Mouse (Mus musculus) left cerebral cortex, adult 2 months (tissue): ENCODE data around the gene Rad54l2. TPM values are rescaled to one million over a fixed set of nuclear protein-coding genes. Genes with fewer than 3 reads are reported as not detected.
A peak's percentile ranks its signal among the peaks of the same experiment; 100 is the strongest.

Experiments used
- DNase-seq, 2 experiments: peaks; one replicate each; pipeline ENCODE4 v3.0.0; 2021 to 2022; ENCODE audit warnings: low spot score in 2 of 2, mixed read lengths in 1 of 2; ENCODE audit errors: extremely low spot score in 1 of 2
- H3K27ac ChIP-seq: fragments of 200-600 bp; 2 replicates; pipeline ENCODE4 v1.8.1; 2022
- H3K4me3 ChIP-seq: fragments of 200-600 bp; 2 replicates; pipeline ENCODE4 v1.8.1; 2022
- CTCF ChIP-seq: fragments of 200-600 bp; IDR thresholded peaks from 2 replicates; pipeline ENCODE4 v1.8.1; 2022; ENCODE audit warnings: antibody characterized with exemption, mild to moderate bottlenecking, moderate library complexity
- intact Hi-C: fragments of 180-260 bp; cut with DNase I; formaldehyde crosslinking; loops from one replicate; pipeline ENCODE4 v1.15.1; 2025
- total RNA-seq, 2 experiments: library from RNA; stranded (reverse); gene quantifications; 2 replicates each; pipeline ENCODE4 v1.2.3; 2021

Gene Rad54l2
- total RNA-seq, 2 experiments from 2014 or later, result 17.6 to 18.0 TPM

GRCm38 (mm10) chr9:106686983-106687650, 101.9 kb downstream of the Rad54l2 start:
- peak; percentile 89 for TF ChIP-seq CTCF
- Histone ChIP-seq H3K4me3 (no peak overlapping the region), H3K27ac (no peak overlapping the region)
- DNase-seq, result peak; percentile 64 to 65
- intact Hi-C loops, result loop anchor here (1.0 to 10.0 kb wide), 4 partner anchors 102 to 608 kb away; partner anchors contain the start of genes Cish, Dcaf1, Rad54l2 and Rbm15b

GRCm38 (mm10) chr9:106685249-106686101, 103.5 kb downstream of the Rad54l2 start, which contains the start of gene Tex264:
Gene Tex264 (minus strand): TSS chr9:106685927.
- TF ChIP-seq CTCF, result no peak
- H3K27ac ChIP-seq, result peak within 1 kb of the TSS; percentile 95
- intact Hi-C loops, result loop anchor here (1.0 to 10.0 kb wide), 3 partner anchors 136 to 609 kb away; partner anchors contain the start of genes Cish, Dcaf1 and Rbm15b
- peak; percentile 88 to 90 for DNase-seq
- peak within 1 kb of the TSS; percentile 52 for H3K4me3 ChIP-seq

GRCm38 (mm10) chr9:106684918-106685248, 104.1 kb downstream of the Rad54l2 start:
- H3K4me3 ChIP-seq, result peak overlapping the region; percentile 52
- no peak for DNase-seq
- peak overlapping the region; percentile 95 for H3K27ac ChIP-seq
- intact Hi-C loops, result loop anchor here (10.0 kb wide), 1 partner anchor 610 kb away; the partner anchor contains the start of gene Cish
- TF ChIP-seq CTCF, result no peak

GRCm38 (mm10) chr9:106684093-106684872, 104.7 kb downstream of the Rad54l2 start:
- TF ChIP-seq CTCF, result no peak
- peak overlapping the region; percentile 95; the same call in 1 of the 2 replicates for H3K27ac ChIP-seq
- peak overlapping the region; percentile 52 for H3K4me3 ChIP-seq
- DNase-seq, result no peak
- intact Hi-C loops, result loop anchor here (10.0 kb wide), 1 partner anchor 611 kb away; the partner anchor contains the start of gene Cish

GRCm38 (mm10) chr9:106681026-106681425, 108.0 kb downstream of the Rad54l2 start:
- peak in 1 of 2 experiments; percentile 10 for DNase-seq
- no peak for TF ChIP-seq CTCF
- no peak overlapping the region for H3K27ac ChIP-seq
- H3K4me3 ChIP-seq, result no peak overlapping the region
- intact Hi-C loops, result loop anchor here (10.0 kb wide), 1 partner anchor 614 kb away; the partner anchor contains the start of gene Cish

- no peak for TF ChIP-seq CTCF
- DNase-seq, result peak in 1 of 2 experiments; percentile 11
- peak overlapping the region; percentile 40; the same call in 1 of the 2 replicates for H3K27ac ChIP-seq
- no peak overlapping the region for H3K4me3 ChIP-seq
- intact Hi-C loops, result no loop called here
Observed at GRCm38 (mm10) chr9:106678242-106678641, 110.8 kb downstream of the Rad54l2 start.

- 0 out of 2 replicates have a peak overlapping the region, but pooled peaks have one; percentile 24 for H3K27ac ChIP-seq
- intact Hi-C loops, result no loop called here
- DNase-seq, result peak in 1 of 2 experiments; percentile 9
- no peak overlapping the region for H3K4me3 ChIP-seq
- TF ChIP-seq CTCF, result no peak
Observed at GRCm38 (mm10) chr9:106677702-106678101, 111.3 kb downstream of the Rad54l2 start.

GRCm38 (mm10) chr9:106676571-106676970, 112.4 kb downstream of the Rad54l2 start:
- peak overlapping the region; percentile 41 for H3K27ac ChIP-seq
- no peak for TF ChIP-seq CTCF
- no peak overlapping the region for H3K4me3 ChIP-seq
- DNase-seq, result no peak
- intact Hi-C loops, result no loop called here

- TF ChIP-seq CTCF, result no peak
- Histone ChIP-seq H3K4me3 (no peak overlapping the region), H3K27ac (peak overlapping the region; percentile 41)
- DNase-seq, result peak in 1 of 2 experiments; percentile 44
- intact Hi-C loops, result no loop called here
Observed at GRCm38 (mm10) chr9:106675965-106676364, 113.0 kb downstream of the Rad54l2 start.

GRCm38 (mm10) chr9:106675480-106675879, 113.5 kb downstream of the Rad54l2 start:
- TF ChIP-seq CTCF, result peak; percentile 98
- no peak overlapping the region for H3K4me3 ChIP-seq
- DNase-seq, result peak; percentile 80 to 87
- intact Hi-C loops, result no loop called here
- H3K27ac ChIP-seq, result peak overlapping the region; percentile 41; the same call in 1 of the 2 replicates

- intact Hi-C loops, result no loop called here
- Histone ChIP-seq H3K4me3 (no peak overlapping the region), H3K27ac (no peak overlapping the region)
- no peak for DNase-seq
- no peak for TF ChIP-seq CTCF
Observed at GRCm38 (mm10) chr9:106673860-106674259, 115.1 kb downstream of the Rad54l2 start.
